Mouse (Mus musculus) forebrain, postnatal 0 days (tissue): ENCODE data around the gene Cd2bp2. TPM values are rescaled to one million over a fixed set of nuclear protein-coding genes. Genes with fewer than 3 reads are reported as not detected.
A peak's percentile ranks its signal among the peaks of the same experiment; 100 is the strongest.

Experiments
- ATAC-seq: fragments of 200-750 bp; cut with Nextera tagmentation; 2 replicates; pipeline ENCODE4 v1.8.0; 2017; ENCODE audit warnings: mild to moderate bottlenecking, moderate library complexity
- DNase-seq: peaks from one replicate; pipeline ENCODE4 v3.0.0-alpha.2; 2015
- H3K27ac ChIP-seq: fragments of 300-500 bp; sonication (generic); 2 replicates; pipeline ENCODE4 v1.5.1; 2014; ENCODE audit warnings: low read depth, mild to moderate bottlenecking, antibody characterized with exemption, low read length, moderate library complexity, mixed read lengths
- H3K27me3 ChIP-seq: fragments of 300-500 bp; sonication (generic); 2 replicates; pipeline ENCODE4 v1.6.1; 2014; ENCODE audit warnings: mild to moderate bottlenecking, low read length, mixed read lengths; ENCODE audit not compliant: insufficient read depth
- H3K36me3 ChIP-seq: fragments of 300-500 bp; sonication (generic); 2 replicates; pipeline ENCODE4 v1.6.1; 2014; ENCODE audit warnings: mild to moderate bottlenecking, moderate library complexity; ENCODE audit not compliant: insufficient read depth
- H3K4me1 ChIP-seq: fragments of 300-500 bp; sonication (generic); 2 replicates; pipeline ENCODE4 v1.6.1; 2014; ENCODE audit warnings: antibody characterized with exemption; ENCODE audit not compliant: insufficient read depth
- H3K4me2 ChIP-seq: fragments of 300-500 bp; sonication (generic); 2 replicates; pipeline ENCODE4 v1.6.1; 2014; ENCODE audit warnings: low read depth, mild to moderate bottlenecking, moderate library complexity
- H3K4me3 ChIP-seq: fragments of 300-500 bp; sonication (generic); 2 replicates; pipeline ENCODE4 v1.5.1; 2014; ENCODE audit warnings: low read depth, low read length, mixed read lengths
- H3K9ac ChIP-seq: fragments of 300-500 bp; sonication (generic); 2 replicates; pipeline ENCODE4 v1.6.1; 2014; ENCODE audit warnings: mild to moderate bottlenecking
- H3K9me3 ChIP-seq: fragments of 300-500 bp; sonication (generic); 2 replicates; pipeline ENCODE4 v1.6.1; 2016; ENCODE audit warnings: low read length
- CTCF ChIP-seq: sonication (generic); IDR thresholded peaks from 2 replicates; pipeline ENCODE4 v1.5.1; 2016; ENCODE audit warnings: antibody characterized with exemption, control low read depth, low read depth
- WGBS: fragments of 180-500 bp; shearing (Covaris S2); extraction: QIAGEN DNeasy Blood & Tissue Kit; methylation state at CpG from one replicate; pipeline ENCODE4 v1.1.7; 2014; 5-methylcytosine and 5-hydroxymethylcytosine counted together
- polyA plus RNA-seq: library from polyadenylated mRNA; unstranded; fragments of >200 nt; fragmentation: Nextera tagmentation; extraction: Ambion mirVana; gene quantifications from 2 replicates; pipeline ENCODE4 v1.2.1, GENCODE M21; 2015
- total RNA-seq: library from RNA; depleted of rRNA; stranded (reverse); fragments of >200 nt; gene quantifications from 2 replicates; pipeline ENCODE4 v1.2.3, GENCODE M21; 2014

Gene Cd2bp2
- total and polyA plus RNA-seq, 2 experiments from 2014 or later: 67.5 to 131 TPM

DNA sequence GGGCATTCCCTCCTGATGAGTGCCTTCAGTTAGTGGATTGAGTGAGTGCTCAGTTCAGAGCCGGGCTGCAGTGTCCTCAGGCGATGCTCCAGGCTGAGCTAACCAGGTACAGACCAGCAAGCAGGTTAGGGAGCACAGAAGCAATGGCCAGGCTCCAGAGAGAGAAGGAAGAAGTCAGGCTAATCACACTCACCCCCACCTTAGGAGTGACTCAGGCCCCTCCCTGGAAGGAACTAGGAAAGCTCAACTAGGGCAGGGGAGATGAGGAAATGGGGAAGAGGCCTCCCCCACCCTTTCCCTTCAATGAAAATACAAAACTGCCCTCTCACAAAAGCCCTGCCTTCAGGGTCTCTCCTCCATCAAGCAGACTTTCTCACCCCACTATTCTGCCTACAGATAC is 10.8 kb upstream of the Cd2bp2 start:
- no peak for ATAC-seq
- Histone ChIP-seq H3K27ac (no peak overlapping the region), H3K4me1 (peaks cover 15% of the 10 kb centered on the region), H3K27me3 (no peaks in the 10 kb centered on the region), H3K4me2 (peak overlapping the region; percentile 98), H3K9me3 (no peaks in the 10 kb centered on the region), H3K9ac (peak overlapping the region; percentile 72), H3K4me3 (peak overlapping the region; percentile 92), H3K36me3 (peaks cover 16% of the 10 kb centered on the region)
- no peak for TF ChIP-seq CTCF
- WGBS: 50% methylated on average over 2 of the region's 2 CpGs
- DNase-seq: no peak

DNA sequence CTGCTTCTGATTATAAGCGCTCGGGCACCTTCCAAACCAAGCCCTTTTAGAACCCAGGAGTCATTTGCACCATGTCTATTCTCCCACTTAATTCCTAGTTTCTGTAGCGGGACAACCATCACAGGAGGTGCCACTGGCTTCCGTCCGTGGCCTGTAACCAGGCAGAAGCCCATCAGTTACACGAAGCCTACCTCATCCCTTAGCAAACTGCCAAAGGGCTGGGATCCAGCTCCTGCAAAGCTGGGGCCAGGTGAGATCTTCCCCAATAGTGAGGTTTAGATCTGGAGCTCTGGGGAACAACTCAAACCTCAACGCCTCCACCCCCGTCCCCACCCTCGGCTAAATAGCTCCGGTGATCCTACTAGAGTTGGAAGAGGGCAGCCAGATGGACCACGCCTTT is 634 bp upstream of the Cd2bp2 start:
- DNase-seq: no peak
- Histone ChIP-seq H3K36me3 (peaks cover 70% of the 10 kb centered on the region), H3K9ac (peak overlapping the region; percentile 54), H3K27me3 (no peaks in the 10 kb centered on the region), H3K4me1 (peaks cover 7% of the 10 kb centered on the region), H3K9me3 (no peaks in the 10 kb centered on the region), H3K4me3 (peak overlapping the region; percentile 56), H3K4me2 (peak overlapping the region; percentile 65), H3K27ac (peak overlapping the region; percentile 73)
- ATAC-seq: no peak
- 59% methylated on average over 11 of the region's 11 CpGs for WGBS
- TF ChIP-seq CTCF: no peak

DNA sequence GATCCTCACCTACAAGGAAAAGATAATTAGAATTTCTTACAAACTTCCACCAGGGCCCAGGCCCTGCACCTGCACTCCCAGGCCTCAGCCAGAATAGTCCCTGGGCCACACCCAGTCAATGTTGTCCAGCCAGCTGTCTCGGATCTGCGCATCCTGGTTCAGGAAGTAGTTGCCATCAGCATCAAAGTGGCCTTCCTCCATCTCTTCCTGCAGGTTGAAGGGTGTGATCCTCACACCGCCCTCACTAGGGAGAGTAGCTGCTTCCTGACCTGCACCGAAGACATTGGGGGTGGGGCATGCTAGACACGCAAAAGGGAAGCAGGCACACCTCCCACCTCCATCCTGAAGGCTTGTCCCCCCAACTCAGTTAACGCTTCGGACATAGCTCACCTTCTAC is 1.2 kb downstream of the Cd2bp2 start:
- no peak for TF ChIP-seq CTCF
- H3K4me3 ChIP-seq: peak overlapping the region; percentile 56
- 83% methylated on average over 7 of the region's 7 CpGs for WGBS
- peak overlapping the region; percentile 76 for H3K4me2 ChIP-seq
- peaks cover 58% of the 10 kb centered on the region for H3K36me3 ChIP-seq
- peak overlapping the region; percentile 67 for H3K9ac ChIP-seq
- no peaks in the 10 kb centered on the region for H3K27me3 ChIP-seq
- no peaks in the 10 kb centered on the region for H3K9me3 ChIP-seq
- DNase-seq: no peak
- peaks cover 7% of the 10 kb centered on the region for H3K4me1 ChIP-seq
- H3K27ac ChIP-seq: no peak overlapping the region
- ATAC-seq: no peak

DNA sequence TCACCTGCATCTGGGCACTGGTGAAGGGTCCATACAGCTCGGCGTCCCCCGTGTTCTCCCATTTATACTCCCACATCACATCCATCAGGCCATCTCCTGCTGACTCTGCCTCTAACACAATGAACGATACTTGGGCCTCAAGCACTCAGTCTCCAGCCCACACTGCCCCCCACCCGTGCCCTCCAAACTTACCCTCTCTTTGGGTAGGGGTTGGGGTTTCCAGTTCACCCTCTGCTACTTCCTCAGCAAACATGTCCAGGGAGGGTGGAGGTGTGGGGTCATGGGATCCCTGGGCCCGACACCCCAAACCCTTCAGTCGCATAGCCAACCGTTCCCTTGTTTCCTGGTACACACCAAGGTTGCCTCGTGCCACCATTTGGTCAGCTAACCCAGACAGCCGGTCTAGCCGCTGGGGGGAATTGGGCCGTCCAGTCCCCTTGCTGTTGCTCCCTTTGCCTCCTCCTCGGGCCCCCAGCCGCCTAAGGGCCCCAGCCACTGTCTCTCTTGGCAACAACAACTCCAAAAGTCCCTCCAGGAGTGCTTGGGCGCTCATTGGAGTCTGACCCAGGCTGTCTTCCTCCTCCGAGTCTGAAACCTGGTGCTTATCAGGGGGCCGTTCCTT is 1.7 kb downstream of the Cd2bp2 start:
- 92% methylated on average over 17 of the region's 17 CpGs for WGBS
- no peak overlapping the region for H3K4me3 ChIP-seq

DNA sequence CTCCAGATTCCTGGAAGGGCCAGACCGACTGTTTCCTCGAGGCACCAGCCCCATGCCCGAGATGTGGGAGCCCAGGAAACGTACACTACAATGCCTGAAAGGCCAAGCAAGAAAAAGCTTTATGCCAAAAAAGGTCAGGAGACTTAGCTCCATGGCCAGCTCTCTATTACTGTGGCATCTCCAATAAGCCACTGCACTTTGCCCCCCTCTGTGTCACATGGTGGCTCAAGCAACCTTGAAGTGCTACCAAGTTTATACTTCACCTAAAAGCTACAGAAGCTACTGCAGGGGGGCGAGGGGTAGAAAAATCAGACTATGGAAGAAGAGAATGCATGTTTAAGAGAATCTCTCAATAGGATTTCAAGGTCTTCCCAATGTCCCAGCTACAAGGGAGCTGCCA is 2.9 kb downstream of the Cd2bp2 start:
- H3K4me1 ChIP-seq: peaks cover 7% of the 10 kb centered on the region
- peaks cover 42% of the 10 kb centered on the region for H3K36me3 ChIP-seq
- ATAC-seq (no peak), DNase-seq (no peak)
- H3K4me3 ChIP-seq: no peak overlapping the region
- H3K9ac ChIP-seq: no peak overlapping the region
- H3K27me3 ChIP-seq: no peaks in the 10 kb centered on the region
- TF ChIP-seq CTCF: no peak
- no peak overlapping the region for H3K27ac ChIP-seq
- no peak overlapping the region for H3K4me2 ChIP-seq
- 93% methylated on average over 5 of the region's 5 CpGs for WGBS
- H3K9me3 ChIP-seq: no peaks in the 10 kb centered on the region

More for the DNA sequence above, 1.7 kb downstream of the Cd2bp2 start:
- H3K27me3 ChIP-seq: no peaks in the 10 kb centered on the region
- TF ChIP-seq CTCF: no peak
- ATAC-seq: no peak
- no peak for DNase-seq
- H3K27ac ChIP-seq: no peak overlapping the region
- peaks cover 53% of the 10 kb centered on the region for H3K36me3 ChIP-seq
- H3K9ac ChIP-seq: peak overlapping the region; percentile 67; the same call in 1 of the 2 replicates
- peaks cover 7% of the 10 kb centered on the region for H3K4me1 ChIP-seq
- H3K9me3 ChIP-seq: no peaks in the 10 kb centered on the region
- H3K4me2 ChIP-seq: peak overlapping the region; percentile 76; the same call in 1 of the 2 replicates

DNA sequence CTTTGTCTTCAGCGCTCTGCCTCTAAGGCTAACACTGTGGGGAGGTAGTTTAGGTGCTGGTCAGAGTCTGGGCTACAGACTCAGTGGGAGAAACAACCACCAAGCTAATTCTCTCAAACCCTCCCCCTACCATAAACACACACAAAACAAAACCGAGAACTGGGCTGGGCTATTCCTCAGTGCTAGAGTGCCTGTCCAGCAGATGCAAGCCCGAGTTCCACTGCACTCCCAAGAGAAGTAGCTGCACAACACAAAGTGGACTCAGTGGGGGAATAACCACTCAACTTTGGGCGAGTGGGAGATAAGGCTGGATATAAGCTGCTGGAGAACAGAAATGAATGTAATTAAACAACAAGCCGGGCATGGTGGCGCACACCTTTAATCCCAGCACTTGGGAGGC is 5.2 kb downstream of the Cd2bp2 start:
- Histone ChIP-seq H3K4me1 (peaks cover 7% of the 10 kb centered on the region), H3K4me2 (no peak overlapping the region), H3K36me3 (peaks cover 37% of the 10 kb centered on the region), H3K27me3 (no peaks in the 10 kb centered on the region), H3K9me3 (no peaks in the 10 kb centered on the region), H3K4me3 (no peak overlapping the region), H3K27ac (no peak overlapping the region), H3K9ac (no peak overlapping the region)
- DNase-seq (no peak), ATAC-seq (no peak)
- TF ChIP-seq CTCF: no peak
- WGBS: 86% methylated on average over 6 of the region's 6 CpGs

DNA sequence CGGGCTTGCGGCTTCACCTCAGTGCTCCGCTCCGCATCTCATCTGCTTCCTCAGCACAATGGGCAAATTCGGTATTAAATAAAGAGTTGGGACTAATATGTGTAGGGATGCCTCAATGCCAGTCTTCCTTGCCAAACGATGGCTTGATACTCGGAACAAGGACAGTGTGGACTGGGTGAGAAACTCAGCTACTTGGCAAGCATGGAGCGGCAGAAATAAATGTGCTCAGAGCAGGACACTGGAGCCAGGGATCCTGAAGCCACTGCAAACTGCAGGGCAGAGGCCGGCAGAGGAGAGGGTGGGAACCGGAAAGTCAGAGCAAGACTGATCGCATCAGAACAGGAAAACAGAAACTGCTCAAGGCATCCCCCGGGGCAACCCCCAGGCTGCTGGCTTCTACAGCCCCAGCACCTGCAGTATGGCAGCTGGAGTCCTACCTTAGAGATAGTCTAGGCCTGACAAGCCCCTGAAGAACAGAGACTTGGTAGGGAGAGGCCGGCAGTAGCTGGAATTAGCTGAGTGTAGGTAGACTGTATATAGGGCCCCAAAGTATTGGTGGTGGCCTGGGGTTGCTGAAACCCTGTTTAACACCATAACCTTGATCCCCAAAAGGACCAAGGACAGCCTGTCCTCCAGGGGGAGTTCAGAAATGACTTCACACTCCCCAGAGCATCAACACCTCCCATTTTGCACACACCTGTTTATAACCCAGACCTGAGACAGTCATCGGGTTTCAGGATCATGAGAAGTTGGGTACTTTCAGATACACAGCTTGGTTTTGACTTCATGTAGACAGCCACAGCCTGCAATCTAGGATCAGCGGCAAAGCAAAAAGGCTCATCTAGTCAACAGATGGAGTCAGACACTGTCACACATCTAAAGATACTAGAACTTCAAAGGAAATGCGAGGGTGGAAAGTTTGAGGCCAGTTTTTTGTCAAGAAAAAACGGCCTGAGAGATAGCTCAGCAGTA is 7.3 kb downstream of the Cd2bp2 start:
- TF ChIP-seq CTCF: no peak
- WGBS: 87% methylated on average over 17 of the region's 17 CpGs
- no peaks in the 10 kb centered on the region for H3K27me3 ChIP-seq
- ATAC-seq (no peak), DNase-seq (no peak)
- H3K4me1 ChIP-seq: no peaks in the 10 kb centered on the region
- no peak overlapping the region for H3K4me3 ChIP-seq
- peaks cover 26% of the 10 kb centered on the region for H3K36me3 ChIP-seq
- no peak overlapping the region for H3K9ac ChIP-seq
- H3K27ac ChIP-seq: no peak overlapping the region
- no peak overlapping the region for H3K4me2 ChIP-seq
- H3K9me3 ChIP-seq: no peaks in the 10 kb centered on the region
